Mouse (Mus musculus) neural tube, embryonic 12.5 days (tissue): Measurements from ENCODE around the gene Slc4a2. TPM values are rescaled to one million over a fixed set of nuclear protein-coding genes. Genes with fewer than 3 reads are reported as not detected.

Experiments
- ATAC-seq: fragments of 200-750 bp; cut with Nextera tagmentation; 2 replicates; pipeline ENCODE4 v1.8.0; 2017; ENCODE audit warnings: low read depth, mild to moderate bottlenecking, moderate TSS enrichment, moderate library complexity; ENCODE audit not compliant: low FRiP score
- H3K27ac ChIP-seq: fragments of 300-500 bp; sonication (generic); 2 replicates; pipeline ENCODE4 v1.5.1; 2016
- H3K27me3 ChIP-seq: fragments of 300-500 bp; sonication (generic); replicated peaks from 2 replicates; pipeline ENCODE4 v1.6.1; 2016; ENCODE audit warnings: mild to moderate bottlenecking
- H3K36me3 ChIP-seq: fragments of 300-500 bp; sonication (generic); 2 replicates; pipeline ENCODE4 v1.6.1; 2016; ENCODE audit warnings: mild to moderate bottlenecking
- H3K4me1 ChIP-seq: fragments of 300-500 bp; sonication (generic); 2 replicates; pipeline ENCODE4 v1.6.1; 2016
- H3K4me2 ChIP-seq: fragments of 300-500 bp; sonication (generic); replicated peaks from 2 replicates; pipeline ENCODE4 v1.6.1; 2016; ENCODE audit warnings: mild to moderate bottlenecking
- H3K4me3 ChIP-seq: fragments of 300-500 bp; sonication (generic); 2 replicates; pipeline ENCODE4 v1.5.1; 2016
- H3K9ac ChIP-seq: fragments of 300-500 bp; sonication (generic); 2 replicates; pipeline ENCODE4 v1.6.1; 2016; ENCODE audit warnings: mild to moderate bottlenecking
- H3K9me3 ChIP-seq: fragments of 300-500 bp; sonication (generic); 2 replicates; pipeline ENCODE4 v1.6.1; 2016; ENCODE audit warnings: mild to moderate bottlenecking
- WGBS: fragments of 180-500 bp; shearing (Covaris S2); methylation state at CpG from one replicate; pipeline ENCODE4 v1.1.7; 2016; 5-methylcytosine and 5-hydroxymethylcytosine counted together
- polyA plus RNA-seq: library from polyadenylated mRNA; unstranded; fragments of >200 nt; fragmentation: Nextera tagmentation; extraction: Ambion mirVana; gene quantifications from 2 replicates; pipeline ENCODE4 v1.2.1, GENCODE M21; 2016

The Slc4a2 gene
- 23.0 and 24.3 TPM in 2 replicates for polyA plus RNA-seq

DNA sequence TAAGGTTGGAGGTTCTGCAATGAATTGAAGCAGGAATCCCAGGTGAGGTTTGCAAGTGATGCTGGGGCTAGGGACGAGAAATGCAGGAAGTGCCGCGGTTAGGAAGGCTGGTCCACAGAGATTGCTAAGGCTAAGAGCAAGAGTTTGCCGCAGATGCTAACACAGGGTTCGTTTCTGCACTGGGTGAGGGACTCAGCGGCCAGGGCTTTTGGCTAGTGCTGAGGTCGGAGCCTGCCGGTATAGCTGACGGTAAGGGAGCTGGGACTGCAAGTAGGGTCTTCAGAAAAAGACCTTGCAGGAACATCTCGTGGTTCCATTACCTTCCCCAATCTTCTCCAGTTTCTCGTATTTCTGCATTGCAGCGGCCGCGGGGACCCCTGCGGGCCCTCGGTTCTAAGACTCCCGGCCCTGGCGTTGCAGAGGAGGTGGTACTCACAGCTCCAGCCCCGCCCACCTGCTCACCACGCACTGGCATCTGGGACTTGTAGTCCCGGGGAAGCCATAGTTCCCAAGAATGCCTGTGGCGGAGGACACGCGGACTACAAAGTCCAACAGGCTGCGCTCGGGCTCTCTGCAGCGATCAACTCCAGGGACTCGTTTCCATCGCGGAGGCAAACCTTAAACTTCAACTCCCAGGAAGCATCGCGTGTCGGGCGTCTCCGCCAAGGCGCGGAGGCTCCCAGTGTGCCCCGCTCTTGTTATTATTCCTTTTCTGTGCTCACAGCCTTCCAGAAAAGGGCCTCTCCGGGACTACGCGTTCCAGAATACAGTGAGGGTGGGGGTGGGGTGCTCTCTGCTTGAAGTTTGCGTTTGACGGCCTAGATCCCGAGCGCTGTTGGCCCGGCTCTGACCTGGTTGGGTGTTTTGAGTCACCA, at the start of gene Slc4a2, which contains the start of gene Cdk5:
TSS of gene Slc4a2 (plus strand) at position 709 of the 875 bp plus-strand sequence.
TSS of gene Cdk5 (minus strand) at position 402 of the 875 bp plus-strand sequence.
- H3K9ac ChIP-seq = peak within 1 kb of the TSS; percentile 70
- peak within 1 kb of the TSS; percentile 54 for H3K4me3 ChIP-seq
- H3K36me3 ChIP-seq = peaks cover 26% of the 10 kb centered on the region
- WGBS = under 1% methylated on average over 46 of the region's 46 CpGs
- peak within 1 kb of the TSS; percentile 86 for H3K4me2 ChIP-seq
- H3K27ac ChIP-seq = peak within 1 kb of the TSS; percentile 81
- H3K9me3 ChIP-seq = no peaks in the 10 kb centered on the region
- peak; percentile 94 for ATAC-seq
- H3K27me3 ChIP-seq = 0 out of 2 replicates have a peak, but pooled peaks cover 3% of the 10 kb centered on the region
- H3K4me1 ChIP-seq = peaks cover 50% of the 10 kb centered on the region

DNA sequence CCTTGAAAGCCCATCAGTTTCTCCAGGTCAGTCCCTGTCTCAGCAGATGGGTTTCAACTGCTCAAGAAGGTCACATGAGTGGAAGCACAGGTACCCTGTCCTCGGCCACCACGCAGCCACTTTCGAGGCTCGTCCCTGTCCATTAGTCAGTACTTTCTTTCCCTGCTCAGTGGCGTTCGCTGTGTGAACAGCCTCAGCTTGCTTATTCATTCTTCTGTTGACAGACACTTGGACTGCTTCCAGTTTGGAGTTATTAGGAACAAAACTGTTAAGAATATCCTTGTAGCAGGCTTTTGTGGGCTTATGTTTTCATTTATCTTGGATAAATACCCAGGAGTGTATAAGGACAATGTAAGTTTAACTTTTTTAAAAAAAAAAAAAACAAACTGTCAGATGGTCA, 49.4 kb upstream of the Slc4a2 start:
- no peak overlapping the region for H3K4me3 ChIP-seq
- no peaks in the 10 kb centered on the region for H3K9me3 ChIP-seq
- 79% methylated on average over 6 of the region's 6 CpGs for WGBS
- H3K27ac ChIP-seq = no peak overlapping the region
- no peak for ATAC-seq
- no peaks in the 10 kb centered on the region for H3K27me3 ChIP-seq
- H3K36me3 ChIP-seq = no peaks in the 10 kb centered on the region
- no peak overlapping the region for H3K9ac ChIP-seq
- H3K4me1 ChIP-seq = no peaks in the 10 kb centered on the region
- H3K4me2 ChIP-seq = no peak overlapping the region

DNA sequence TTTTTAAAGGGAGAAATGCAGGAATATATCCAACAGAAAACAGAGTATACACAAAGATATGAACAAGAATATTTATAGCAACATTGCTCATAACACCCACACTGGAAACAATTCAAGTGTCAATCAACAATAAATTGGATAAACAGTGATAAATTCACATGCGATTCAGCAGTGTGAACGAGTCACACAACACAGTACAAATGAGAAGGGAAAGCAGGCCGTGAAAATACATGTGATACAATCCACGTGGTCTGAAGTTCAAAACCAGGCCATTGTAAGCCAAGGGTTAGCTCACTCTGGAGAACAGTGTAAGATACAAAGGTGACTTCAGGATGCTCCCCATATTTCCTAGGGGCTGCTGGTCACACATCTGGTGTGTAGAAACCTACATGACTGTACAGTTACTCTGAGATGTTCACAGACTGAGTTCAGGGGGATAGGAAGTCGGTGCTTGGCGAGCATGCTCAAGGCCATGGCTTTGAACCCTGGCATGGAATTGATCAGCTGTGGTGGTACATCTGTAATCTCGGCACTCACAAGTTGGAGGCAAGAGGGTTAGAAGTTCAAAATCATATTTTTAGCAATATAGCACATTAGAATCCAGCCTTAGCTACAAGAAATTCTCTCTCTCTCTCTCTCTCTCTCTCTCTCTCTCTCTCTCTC, 48.8 kb upstream of the Slc4a2 start:
- H3K9ac ChIP-seq = no peak overlapping the region
- 85% methylated on average over 7 of the region's 7 CpGs for WGBS
- H3K4me3 ChIP-seq = no peak overlapping the region
- no peak for ATAC-seq
- no peaks in the 10 kb centered on the region for H3K9me3 ChIP-seq
- H3K27ac ChIP-seq = no peak overlapping the region
- no peak overlapping the region for H3K4me2 ChIP-seq
- H3K36me3 ChIP-seq = no peaks in the 10 kb centered on the region
- H3K27me3 ChIP-seq = no peaks in the 10 kb centered on the region
- H3K4me1 ChIP-seq = no peaks in the 10 kb centered on the region

DNA sequence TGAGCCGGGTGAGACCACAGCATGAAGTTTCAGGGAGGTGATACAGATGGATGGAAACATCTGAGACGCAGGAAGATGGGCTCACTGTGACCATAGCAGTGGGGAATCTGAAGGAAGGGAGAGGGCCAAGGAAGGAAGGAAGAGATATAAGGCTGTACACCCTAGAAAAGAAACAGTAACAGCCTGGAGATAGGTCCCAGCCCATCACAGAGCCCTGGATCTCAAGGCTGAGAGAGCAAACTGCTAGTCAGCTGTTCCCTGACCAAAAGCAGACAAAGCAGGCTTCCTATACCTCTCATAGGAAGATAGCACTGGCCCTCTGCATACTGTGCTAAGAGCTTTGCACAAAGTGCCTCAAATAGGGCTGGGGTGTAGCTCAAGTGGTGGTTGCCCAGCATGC, 44.9 kb upstream of the Slc4a2 start:
- Histone ChIP-seq H3K4me2 (no peak overlapping the region), H3K27me3 (0 out of 2 replicates have a peak, but pooled peaks cover 3% of the 10 kb centered on the region), H3K27ac (no peak overlapping the region), H3K9ac (no peak overlapping the region), H3K4me1 (peaks cover 8% of the 10 kb centered on the region), H3K4me3 (no peak overlapping the region), H3K9me3 (no peaks in the 10 kb centered on the region), H3K36me3 (no peaks in the 10 kb centered on the region)
- 79% methylated on average over 2 of the region's 2 CpGs for WGBS
- no peak for ATAC-seq

DNA sequence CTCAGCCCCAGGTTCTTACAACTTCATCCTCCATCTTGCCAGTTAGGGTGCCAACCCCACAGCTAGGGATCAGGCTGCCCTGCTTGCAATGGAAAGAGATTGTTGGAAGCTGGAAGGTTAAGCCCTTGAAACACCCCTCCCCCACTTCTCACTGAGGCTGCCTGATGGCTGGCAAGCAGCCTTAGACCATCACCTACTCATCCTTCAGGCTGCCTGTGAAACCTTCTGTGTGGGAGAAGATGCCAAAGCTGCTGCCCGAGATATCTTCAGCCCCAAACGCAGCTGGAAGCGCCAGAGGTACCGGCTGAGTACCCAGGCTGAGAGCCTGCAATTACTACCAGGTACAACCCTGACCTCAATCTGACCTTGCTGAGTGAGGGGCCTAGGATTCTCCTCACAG, 44.1 kb upstream of the Slc4a2 start:
- Histone ChIP-seq H3K4me3 (no peak overlapping the region), H3K27ac (no peak overlapping the region), H3K4me1 (peaks cover 11% of the 10 kb centered on the region), H3K9ac (no peak overlapping the region), H3K36me3 (no peaks in the 10 kb centered on the region), H3K4me2 (no peak overlapping the region), H3K27me3 (0 out of 2 replicates have a peak, but pooled peaks cover 3% of the 10 kb centered on the region), H3K9me3 (no peaks in the 10 kb centered on the region)
- 79% methylated on average over 4 of the region's 4 CpGs for WGBS
- no peak for ATAC-seq

DNA sequence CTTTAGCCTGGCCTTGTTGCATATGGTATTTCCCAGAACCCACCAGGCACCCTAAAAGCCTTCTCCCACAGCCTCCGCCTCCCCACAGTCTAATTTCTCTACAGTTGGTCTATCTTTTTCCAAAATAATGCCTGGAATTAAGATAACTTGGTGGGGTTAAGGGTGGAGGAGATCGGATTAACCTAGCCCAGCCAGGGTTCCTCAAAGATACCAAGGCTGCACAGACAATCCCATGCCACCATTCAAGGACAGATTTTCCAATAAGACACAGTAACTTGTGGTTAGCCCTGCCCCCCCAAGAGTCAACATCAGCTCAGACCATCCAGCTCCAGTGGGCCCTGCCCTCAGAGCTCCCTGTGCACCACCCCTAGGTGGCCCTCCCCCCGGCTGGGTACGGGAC, 43.1 kb upstream of the Slc4a2 start:
- Histone ChIP-seq H3K36me3 (no peaks in the 10 kb centered on the region), H3K27ac (no peak overlapping the region), H3K4me1 (peaks cover 11% of the 10 kb centered on the region), H3K9me3 (no peaks in the 10 kb centered on the region), H3K9ac (no peak overlapping the region), H3K4me2 (no peak overlapping the region), H3K4me3 (no peak overlapping the region), H3K27me3 (peaks cover 9% of the 10 kb centered on the region; the same call in 1 of the 2 replicates)
- ATAC-seq = no peak
- WGBS = 95% methylated on average over 4 of the region's 4 CpGs

DNA sequence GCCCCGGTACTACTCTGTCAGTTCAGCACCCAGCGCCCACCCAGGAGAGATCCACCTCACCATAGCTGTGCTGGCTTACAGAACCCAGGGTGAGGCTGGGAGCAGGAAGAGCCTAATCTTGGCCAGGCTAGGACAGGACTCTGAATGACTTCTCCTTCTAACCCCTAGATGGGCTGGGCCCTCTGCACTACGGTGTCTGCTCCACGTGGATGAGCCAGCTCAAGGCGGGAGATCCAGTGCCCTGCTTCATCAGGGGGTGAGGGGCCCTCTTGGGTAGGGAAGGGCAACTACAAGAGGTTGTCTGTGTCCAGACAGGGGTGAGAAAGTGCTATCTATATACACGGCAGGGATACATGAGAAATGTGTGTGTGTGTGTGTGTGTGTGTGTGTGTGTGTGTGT, 42.2 kb upstream of the Slc4a2 start:
- Histone ChIP-seq H3K4me2 (no peak overlapping the region), H3K9ac (no peak overlapping the region), H3K36me3 (no peaks in the 10 kb centered on the region), H3K4me3 (no peak overlapping the region), H3K9me3 (no peaks in the 10 kb centered on the region), H3K27me3 (peaks cover 19% of the 10 kb centered on the region), H3K4me1 (peaks cover 11% of the 10 kb centered on the region), H3K27ac (no peak overlapping the region)
- ATAC-seq = no peak
- WGBS = 76% methylated on average over 6 of the region's 6 CpGs

DNA sequence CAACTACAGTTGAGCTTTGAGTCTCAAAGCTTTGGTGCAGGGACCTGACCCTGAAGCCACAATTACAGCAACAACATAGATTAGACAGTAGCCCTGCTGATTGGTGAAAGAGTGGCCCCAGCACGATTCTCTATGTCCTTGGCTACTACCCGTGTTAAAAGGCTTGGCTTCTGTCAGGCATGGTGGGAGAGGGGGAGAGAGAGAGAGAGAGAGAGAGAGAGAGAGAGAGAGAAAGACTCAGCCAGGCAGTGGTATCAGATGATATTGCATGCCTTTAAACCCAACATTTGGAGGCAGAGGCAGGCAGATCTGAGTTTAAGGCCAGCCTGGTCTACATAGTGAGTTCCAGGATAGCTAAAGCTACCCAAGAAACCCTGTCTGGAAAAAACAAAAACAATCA, 41.6 kb upstream of the Slc4a2 start:
- H3K36me3 ChIP-seq = no peaks in the 10 kb centered on the region
- H3K4me3 ChIP-seq = no peak overlapping the region
- H3K27ac ChIP-seq = no peak overlapping the region
- no peak overlapping the region for H3K4me2 ChIP-seq
- H3K27me3 ChIP-seq = peaks cover 24% of the 10 kb centered on the region
- 68% methylated on average over 2 of the region's 2 CpGs for WGBS
- ATAC-seq = no peak
- no peak overlapping the region for H3K9ac ChIP-seq
- peaks cover 14% of the 10 kb centered on the region for H3K4me1 ChIP-seq
- H3K9me3 ChIP-seq = no peaks in the 10 kb centered on the region

DNA sequence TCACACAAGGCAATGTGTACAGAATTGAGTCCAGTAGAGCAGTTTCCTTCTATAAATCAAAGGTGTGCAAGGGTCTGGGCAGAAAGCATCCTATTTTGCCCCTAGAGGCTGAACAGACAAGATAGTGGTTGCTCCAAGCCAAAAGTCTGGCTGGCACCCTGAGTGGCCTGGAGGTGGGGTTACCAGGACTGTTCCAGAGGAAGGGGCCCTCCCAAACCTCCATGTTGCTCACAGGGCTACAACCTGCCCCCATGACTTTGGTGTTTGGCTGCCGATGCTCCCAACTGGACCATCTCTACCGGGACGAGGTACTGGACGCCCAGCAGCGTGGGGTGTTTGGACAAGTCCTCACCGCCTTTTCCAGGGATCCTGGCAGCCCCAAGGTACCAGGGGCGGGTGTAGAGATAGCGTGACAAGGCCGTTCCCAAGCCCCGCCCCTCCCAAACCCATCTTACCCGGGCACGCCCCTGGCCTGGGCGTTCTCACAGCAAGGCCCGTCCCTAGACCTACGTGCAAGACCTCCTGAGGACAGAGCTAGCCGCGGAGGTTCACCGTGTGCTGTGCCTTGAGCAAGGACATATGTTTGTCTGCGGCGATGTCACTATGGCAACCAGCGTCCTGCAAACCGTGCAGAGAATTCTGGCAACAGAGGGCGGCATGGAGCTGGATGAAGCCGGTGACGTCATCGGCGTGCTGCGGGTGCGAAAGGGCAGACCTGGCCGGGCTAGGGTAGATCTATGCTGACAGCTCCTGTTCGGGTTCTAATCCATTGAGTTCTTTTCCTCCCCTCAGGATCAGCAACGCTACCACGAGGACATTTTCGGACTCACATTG, 40.4 kb upstream of the Slc4a2 start:
- Histone ChIP-seq H3K4me2 (peak overlapping the region; percentile 75), H3K9me3 (no peaks in the 10 kb centered on the region), H3K27me3 (peaks cover 37% of the 10 kb centered on the region), H3K4me1 (peaks cover 27% of the 10 kb centered on the region), H3K4me3 (peak overlapping the region; percentile 45), H3K27ac (no peak overlapping the region; the same call in 1 of the 2 replicates), H3K9ac (peak overlapping the region; percentile 53), H3K36me3 (no peaks in the 10 kb centered on the region)
- ATAC-seq = peak; percentile 87
- WGBS = under 1% methylated on average over 34 of the region's 34 CpGs

DNA sequence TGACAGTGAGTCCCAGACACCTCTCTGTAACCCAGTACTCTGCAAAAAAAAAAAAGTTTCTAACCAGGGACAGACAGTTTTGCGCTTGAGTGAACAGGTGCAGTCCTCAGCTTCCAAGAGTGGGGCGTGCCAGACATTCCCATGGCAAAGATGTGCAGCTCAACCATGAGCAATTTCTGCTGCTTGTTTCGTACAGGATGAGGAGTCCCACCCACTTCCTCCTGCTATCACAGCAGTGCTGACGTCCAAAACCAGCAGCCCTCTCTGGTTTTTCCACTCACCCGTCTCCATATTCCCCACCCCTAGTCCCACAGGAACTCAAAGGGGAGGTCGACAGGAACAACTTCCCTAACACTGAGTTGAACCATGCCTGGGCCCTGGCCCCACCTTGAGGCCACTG, 39.2 kb upstream of the Slc4a2 start:
- ATAC-seq = no peak
- no peak overlapping the region for H3K9ac ChIP-seq
- H3K4me3 ChIP-seq = no peak overlapping the region
- no peaks in the 10 kb centered on the region for H3K36me3 ChIP-seq
- H3K27me3 ChIP-seq = peaks cover 42% of the 10 kb centered on the region
- no peaks in the 10 kb centered on the region for H3K9me3 ChIP-seq
- 66% methylated on average over 6 of the region's 6 CpGs for WGBS
- H3K27ac ChIP-seq = no peak overlapping the region
- H3K4me1 ChIP-seq = peaks cover 30% of the 10 kb centered on the region
- H3K4me2 ChIP-seq = no peak overlapping the region

DNA sequence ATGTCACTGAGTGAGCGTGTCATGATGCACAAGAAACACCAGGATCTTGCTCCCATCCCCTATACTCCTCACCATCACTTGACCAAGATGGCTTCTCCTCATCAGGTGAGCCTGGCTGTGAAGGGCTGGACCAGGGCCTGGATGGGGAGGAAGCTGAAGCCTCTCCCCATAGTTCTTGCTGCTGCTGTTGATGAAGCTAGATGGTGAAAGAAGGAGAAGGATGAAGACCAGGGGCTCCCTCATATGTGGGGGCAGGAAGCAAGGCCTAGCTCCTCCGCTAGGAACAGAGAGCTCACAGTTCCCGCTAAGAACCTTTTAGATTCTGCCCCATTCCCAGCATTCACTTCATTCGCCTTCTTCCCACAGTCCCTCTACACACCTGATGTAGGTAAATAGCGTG, 38.3 kb upstream of the Slc4a2 start:
- 93% methylated on average over 5 of the region's 5 CpGs for WGBS
- H3K36me3 ChIP-seq = no peaks in the 10 kb centered on the region
- H3K4me3 ChIP-seq = no peak overlapping the region
- H3K4me1 ChIP-seq = peaks cover 30% of the 10 kb centered on the region
- no peak overlapping the region for H3K4me2 ChIP-seq
- H3K27ac ChIP-seq = no peak overlapping the region
- H3K27me3 ChIP-seq = peaks cover 42% of the 10 kb centered on the region
- H3K9me3 ChIP-seq = no peaks in the 10 kb centered on the region
- no peak overlapping the region for H3K9ac ChIP-seq
- no peak for ATAC-seq
